Mouse (Mus musculus) C2C12 (cell line): ENCODE data around the gene Epha4.

ENCODE experiments used
- CEBPB ChIP-seq: IDR thresholded peaks from one replicate; pipeline ENCODE4 v1.6.1; 2011; ENCODE audit warnings: low read depth, mild to moderate bottlenecking, control low read depth, moderate library complexity
- CTCF ChIP-seq: IDR thresholded peaks from one replicate; pipeline ENCODE4 v1.5.1; 2011; ENCODE audit not compliant: control insufficient read depth, insufficient read depth, insufficient read length
- MYOG ChIP-seq: IDR thresholded peaks from one replicate; pipeline ENCODE4 v1.6.1; 2011; ENCODE audit not compliant: control insufficient read depth, insufficient read length; ENCODE audit errors: extremely low read depth
- USF1 ChIP-seq: IDR thresholded peaks from one replicate; pipeline ENCODE4 v1.6.1; 2011; ENCODE audit warnings: low read depth, mild to moderate bottlenecking, control low read depth, moderate library complexity

DNA sequence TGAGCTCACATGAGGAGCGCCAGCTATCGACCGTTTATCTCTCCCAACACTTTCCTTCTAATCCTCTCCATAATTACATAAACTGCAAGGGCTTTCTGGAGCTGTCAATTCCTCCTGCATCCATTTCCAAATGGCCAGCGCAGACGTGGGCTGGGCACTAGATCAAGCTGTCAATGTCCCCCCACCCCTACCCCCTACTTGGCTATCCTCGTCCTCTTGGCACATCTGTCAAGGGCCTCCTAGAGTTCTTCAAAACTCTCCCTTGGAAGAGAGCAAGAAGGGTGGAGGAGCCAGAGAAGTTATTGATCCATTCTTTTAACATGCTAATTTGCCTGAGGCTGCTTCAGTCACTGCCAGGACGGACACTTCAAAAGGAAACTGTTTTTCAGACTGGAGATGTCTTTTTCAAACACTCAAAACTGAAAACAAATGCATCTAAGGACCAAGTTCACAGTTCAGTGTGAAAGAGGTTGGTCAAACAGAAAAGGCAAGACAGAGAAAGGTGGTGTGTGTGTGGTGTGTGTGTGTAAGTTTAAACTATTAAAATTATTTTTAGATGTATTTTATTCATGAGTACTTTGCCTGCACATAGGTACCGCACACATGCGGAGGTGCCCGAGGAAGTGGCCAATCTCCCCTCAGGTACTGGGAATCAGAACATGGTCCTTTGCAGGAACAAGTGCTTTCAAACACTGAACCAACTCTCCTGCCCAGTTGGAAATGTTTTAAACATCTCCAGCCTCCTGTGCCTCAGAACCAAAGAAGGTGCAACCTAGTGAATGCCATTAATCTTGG, 20.9 kb downstream of the Epha4 start:
- TF ChIP-seq CTCF = no peak
- TF ChIP-seq MYOG = no peak
- no peak for TF ChIP-seq CEBPB
- no peak for TF ChIP-seq USF1
